Mouse (Mus musculus): ENCODE data around the gene Skap2. TPM values are rescaled to one million over a fixed set of nuclear protein-coding genes. Genes with fewer than 3 reads are reported as not detected.

Skap2 gene
- polyA plus RNA-seq, 1 experiment = 25.6 TPM

DNA sequence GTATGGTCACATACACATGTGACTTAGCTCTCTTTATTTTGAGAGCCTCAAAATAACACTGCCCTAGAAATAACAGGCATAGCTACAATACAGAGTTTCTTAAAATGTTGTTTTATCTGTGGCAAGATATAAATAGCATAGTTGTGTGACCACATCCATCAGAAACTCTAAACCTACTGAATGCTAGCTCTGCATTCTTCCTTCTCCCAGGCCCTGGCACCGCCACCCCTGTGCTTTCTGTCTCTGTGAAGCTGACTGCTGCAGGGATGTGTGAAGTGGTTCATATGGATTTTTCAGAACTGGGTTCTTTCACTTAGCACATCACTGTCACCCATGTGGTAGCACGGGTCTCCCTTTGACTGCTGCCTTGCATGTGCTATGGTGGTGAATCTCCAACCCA, 179.0 kb downstream of the Skap2 start:
- Histone ChIP-seq H3ac (ENCODE audit: control insufficient read depth, insufficient read length) (no peak overlapping the region), H3K4me3 (no peak overlapping the region), H3K27me3 (ENCODE audit: control insufficient read depth, insufficient read depth, insufficient read length) (no peaks in the 10 kb centered on the region), H3K79me2 (ENCODE audit: control insufficient read depth, insufficient read depth) (no peaks in the 10 kb centered on the region), H3K36me3 (ENCODE audit: control insufficient read depth, insufficient read depth) (no peaks in the 10 kb centered on the region), H3K4me2 (ENCODE audit: low read depth) (peak overlapping the region; percentile 25)
- TF ChIP-seq SRF (IDR thresholded peaks at IDR 0.05; ENCODE audit: control insufficient read depth, insufficient read length, low read depth) (no peak), MYOD1 (IDR thresholded peaks at IDR 0.05; ENCODE audit: control insufficient read depth in 1 of 3, insufficient read length in 2 of 3, low read depth in 2 of 3) (no peak), MYOG (IDR thresholded peaks at IDR 0.05; ENCODE audit: control insufficient read depth in 1 of 3, insufficient read depth in 1 of 3, insufficient read length in 2 of 3, low read depth in 2 of 3) (no peak), REST (IDR thresholded peaks at IDR 0.05; ENCODE audit: insufficient read depth, insufficient read length) (no peak), MAX (IDR thresholded peaks at IDR 0.05; ENCODE audit: low read depth) (no peak), POLR2AphosphoS2 (IDR thresholded peaks at IDR 0.05; ENCODE audit: insufficient read length, low read depth) (no peak), POLR2A (IDR thresholded peaks at IDR 0.05; ENCODE audit: insufficient read length, low read depth) (no peak), USF1 (IDR thresholded peaks at IDR 0.05; ENCODE audit: low read depth) (no peak), CEBPB (IDR thresholded peaks at IDR 0.05; ENCODE audit: insufficient read depth, poor library complexity, severe bottlenecking) (no peak), E2F4 (IDR thresholded peaks at IDR 0.05; ENCODE audit: insufficient read depth) (no peak), TCF12 (IDR thresholded peaks at IDR 0.05; ENCODE audit: insufficient read depth, poor library complexity, severe bottlenecking) (no peak), TCF3 (IDR thresholded peaks at IDR 0.05; ENCODE audit: insufficient read length, low read depth) (no peak)

DNA sequence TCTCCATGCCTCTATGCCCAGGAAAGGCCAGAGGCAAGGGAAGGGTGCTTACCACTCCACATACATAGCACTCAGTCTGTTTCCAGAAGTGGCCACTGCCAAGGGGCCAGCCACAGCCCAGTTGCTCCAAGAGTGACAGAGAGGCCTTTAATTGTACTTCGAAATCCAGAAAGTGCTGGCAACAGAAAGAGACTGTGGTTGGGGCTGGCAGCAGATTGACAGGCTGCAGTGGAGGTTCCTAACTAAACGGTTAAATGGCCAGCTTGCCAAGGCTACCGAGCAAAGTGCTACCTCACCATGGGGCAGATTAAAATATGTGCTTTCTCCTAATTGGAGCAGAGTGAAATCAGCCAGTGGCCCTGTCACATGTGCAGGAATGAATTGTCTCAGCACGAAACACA, 186.7 kb downstream of the Skap2 start:
- Histone ChIP-seq H3K79me2 (ENCODE audit: control insufficient read depth, insufficient read depth) (no peaks in the 10 kb centered on the region), H3ac (ENCODE audit: control insufficient read depth, insufficient read length) (no peak overlapping the region), H3K4me3 (no peak overlapping the region), H3K36me3 (ENCODE audit: control insufficient read depth, insufficient read depth) (no peaks in the 10 kb centered on the region), H3K27me3 (ENCODE audit: control insufficient read depth, insufficient read depth, insufficient read length) (no peaks in the 10 kb centered on the region), H3K4me2 (ENCODE audit: low read depth) (no peak overlapping the region)
- TF ChIP-seq CEBPB (IDR thresholded peaks at IDR 0.05; ENCODE audit: insufficient read depth, poor library complexity, severe bottlenecking) = no peak
- TF ChIP-seq TCF12 (IDR thresholded peaks at IDR 0.05; ENCODE audit: insufficient read depth, poor library complexity, severe bottlenecking) = no peak
- no peak for TF ChIP-seq REST (IDR thresholded peaks at IDR 0.05; ENCODE audit: insufficient read depth, insufficient read length)
- TF ChIP-seq POLR2AphosphoS2 (IDR thresholded peaks at IDR 0.05; ENCODE audit: insufficient read length, low read depth) = no peak
- no peak for TF ChIP-seq TCF3 (IDR thresholded peaks at IDR 0.05; ENCODE audit: insufficient read length, low read depth)
- no peak for TF ChIP-seq USF1 (IDR thresholded peaks at IDR 0.05; ENCODE audit: low read depth)

- no peaks in the 10 kb centered on the region for H3K79me2 ChIP-seq (ENCODE audit: control insufficient read depth, insufficient read depth)
- no peaks in the 10 kb centered on the region for H3K27me3 ChIP-seq (ENCODE audit: control insufficient read depth, insufficient read depth, insufficient read length)
- no peak overlapping the region for H3K4me3 ChIP-seq
- no peak overlapping the region for H3K4me2 ChIP-seq (ENCODE audit: low read depth)
- no peaks in the 10 kb centered on the region for H3K36me3 ChIP-seq (ENCODE audit: control insufficient read depth, insufficient read depth)
- H3ac ChIP-seq (ENCODE audit: control insufficient read depth, insufficient read length) = no peak overlapping the region
- TF ChIP-seq CEBPB (IDR thresholded peaks at IDR 0.05; ENCODE audit: insufficient read depth, poor library complexity, severe bottlenecking) = no peak
- TF ChIP-seq POLR2AphosphoS2 (IDR thresholded peaks at IDR 0.05; ENCODE audit: insufficient read length, low read depth) = no peak
- TF ChIP-seq MYOD1 (IDR thresholded peaks at IDR 0.05; ENCODE audit: control insufficient read depth in 1 of 3, insufficient read length in 2 of 3, low read depth in 2 of 3) = no peak
- no peak for TF ChIP-seq REST (IDR thresholded peaks at IDR 0.05; ENCODE audit: insufficient read depth, insufficient read length)
- TF ChIP-seq MAX (IDR thresholded peaks at IDR 0.05; ENCODE audit: low read depth) = no peak
- no peak for TF ChIP-seq SRF (IDR thresholded peaks at IDR 0.05; ENCODE audit: control insufficient read depth, insufficient read length, low read depth)
- TF ChIP-seq MYOG (IDR thresholded peaks at IDR 0.05; ENCODE audit: control insufficient read depth in 1 of 3, insufficient read depth in 1 of 3, insufficient read length in 2 of 3, low read depth in 2 of 3) = no peak
- TF ChIP-seq POLR2A (IDR thresholded peaks at IDR 0.05; ENCODE audit: insufficient read length, low read depth) = no peak
- TF ChIP-seq USF1 (IDR thresholded peaks at IDR 0.05; ENCODE audit: low read depth) = no peak
- TF ChIP-seq E2F4 (IDR thresholded peaks at IDR 0.05; ENCODE audit: insufficient read depth) = no peak
- no peak for TF ChIP-seq TCF12 (IDR thresholded peaks at IDR 0.05; ENCODE audit: insufficient read depth, poor library complexity, severe bottlenecking)
- no peak for TF ChIP-seq TCF3 (IDR thresholded peaks at IDR 0.05; ENCODE audit: insufficient read length, low read depth)
Observed at GRCm38 (mm10) chr6:51824136-51824830, 188.1 kb downstream of the Skap2 start.

DNA sequence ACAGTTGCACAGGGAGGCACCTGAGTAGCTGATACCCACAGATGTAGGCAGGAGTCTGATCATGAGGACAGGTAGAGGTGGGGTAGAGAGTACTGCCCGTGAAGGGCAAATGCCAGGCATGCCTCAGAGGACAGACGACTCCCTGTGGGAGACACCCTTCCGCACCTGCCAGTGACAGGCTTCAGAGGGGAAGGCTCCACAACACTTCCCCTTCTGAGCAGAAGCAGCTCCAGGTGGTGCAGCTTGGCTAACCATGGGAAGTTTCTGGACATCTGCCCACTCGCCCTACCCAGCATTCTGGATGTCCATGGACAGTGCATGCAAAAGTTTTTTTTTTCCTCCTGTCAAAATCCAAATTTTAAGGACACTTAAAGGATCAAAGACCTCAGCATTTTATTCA, 190.3 kb downstream of the Skap2 start:
- H3K27me3 ChIP-seq (ENCODE audit: control insufficient read depth, insufficient read depth, insufficient read length) = no peaks in the 10 kb centered on the region
- no peak overlapping the region for H3K4me3 ChIP-seq
- TF ChIP-seq MAX (IDR thresholded peaks at IDR 0.05; ENCODE audit: low read depth) = no peak
- TF ChIP-seq MYOG (IDR thresholded peaks at IDR 0.05; ENCODE audit: control insufficient read depth in 1 of 3, insufficient read depth in 1 of 3, insufficient read length in 2 of 3, low read depth in 2 of 3) = no peak
- no peak for TF ChIP-seq TCF12 (IDR thresholded peaks at IDR 0.05; ENCODE audit: insufficient read depth, poor library complexity, severe bottlenecking)
- no peak for TF ChIP-seq TCF3 (IDR thresholded peaks at IDR 0.05; ENCODE audit: insufficient read length, low read depth)
- no peak for TF ChIP-seq POLR2A (IDR thresholded peaks at IDR 0.05; ENCODE audit: insufficient read length, low read depth)
- no peak for TF ChIP-seq USF1 (IDR thresholded peaks at IDR 0.05; ENCODE audit: low read depth)
- TF ChIP-seq SRF (IDR thresholded peaks at IDR 0.05; ENCODE audit: control insufficient read depth, insufficient read length, low read depth) = no peak
- no peak for TF ChIP-seq CEBPB (IDR thresholded peaks at IDR 0.05; ENCODE audit: insufficient read depth, poor library complexity, severe bottlenecking)
- no peak for TF ChIP-seq REST (IDR thresholded peaks at IDR 0.05; ENCODE audit: insufficient read depth, insufficient read length)
- TF ChIP-seq MYOD1 (IDR thresholded peaks at IDR 0.05; ENCODE audit: control insufficient read depth in 1 of 3, insufficient read length in 2 of 3, low read depth in 2 of 3) = no peak
- TF ChIP-seq POLR2AphosphoS2 (IDR thresholded peaks at IDR 0.05; ENCODE audit: insufficient read length, low read depth) = no peak
- no peak for TF ChIP-seq E2F4 (IDR thresholded peaks at IDR 0.05; ENCODE audit: insufficient read depth)
- H3K36me3 ChIP-seq (ENCODE audit: control insufficient read depth, insufficient read depth) = no peaks in the 10 kb centered on the region
- no peak overlapping the region for H3K4me2 ChIP-seq (ENCODE audit: low read depth)
- H3K79me2 ChIP-seq (ENCODE audit: control insufficient read depth, insufficient read depth) = no peaks in the 10 kb centered on the region
- no peak overlapping the region for H3ac ChIP-seq (ENCODE audit: control insufficient read depth, insufficient read length)

Measured in myocyte (in vitro differentiated cells).